Mouse (Mus musculus): ENCODE measurements around the gene Olfr437. TPM values are rescaled to one million over a fixed set of nuclear protein-coding genes. Genes with fewer than 3 reads are reported as not detected.
"Not testable (repeated sequence)": the region's sequence is repeated elsewhere in the genome, so short reads cannot be mapped to it uniquely, and the experiment has no call there.

The Olfr437 gene
- not detected in 2 replicates for polyA plus RNA-seq (2014; fragmentation: Nextera tagmentation; extraction: Ambion mirVana)

GRCm38 (mm10) chr6:43162982-43163381 is at the start of gene Olfr437:
Olfr437 (plus strand) TSS chr6:43163282.
- DNase-seq (ENCODE audit: low spot score) (no peak), ATAC-seq (ENCODE audit: insufficient read depth, low FRiP score, low TSS enrichment) (no peak)
- 69% methylated on average over 3 of the region's 3 CpGs for WGBS
- Histone ChIP-seq H3K4me3 (ENCODE audit: low read depth, low read length) (no peak within 1 kb of the TSS), H3K27me3 (ENCODE audit: control insufficient read depth, insufficient read depth, low read length) (no peaks in the 10 kb centered on the region), H3K4me2 (ENCODE audit: low read depth) (no peak within 1 kb of the TSS), H3K9me3 (ENCODE audit: control insufficient read depth, low read length) (no peaks in the 10 kb centered on the region), H3K27ac (ENCODE audit: low read depth, low read length) (no peak within 1 kb of the TSS), H3K36me3 (ENCODE audit: control insufficient read depth, insufficient read depth, low read length) (no peaks in the 10 kb centered on the region), H3K9ac (ENCODE audit: low read length) (no peak within 1 kb of the TSS), H3K4me1 (ENCODE audit: control insufficient read depth, insufficient read depth, low read length) (no peaks in the 10 kb centered on the region)

DNA sequence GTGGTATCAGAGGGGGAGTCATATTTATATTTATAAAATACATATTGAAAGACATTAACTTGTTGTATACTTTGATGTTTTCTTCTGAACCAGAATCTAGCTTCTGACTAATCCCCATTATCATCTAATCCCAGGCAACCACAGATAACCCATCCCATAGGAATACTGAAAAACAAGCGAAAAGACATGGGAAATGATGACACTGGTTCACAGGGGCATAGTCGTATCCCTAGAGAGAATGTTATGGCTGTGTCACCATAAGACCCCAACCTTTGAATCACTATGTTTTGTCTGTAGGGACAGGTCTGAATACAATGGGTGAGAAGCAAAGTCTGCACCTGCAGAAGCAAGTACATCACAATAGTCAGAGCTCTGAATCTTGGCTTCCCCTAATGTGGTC is 16.8 kb upstream of the Olfr437 start, which contains the start of gene Olfr237-ps1:
Gene Olfr237-ps1, plus strand, starts transcription at position 301 of the 400 bp plus-strand sequence.
- not testable (repeated sequence) for H3K4me2 ChIP-seq (ENCODE audit: low read depth); H3K27ac ChIP-seq (ENCODE audit: low read depth, low read length)

DNA sequence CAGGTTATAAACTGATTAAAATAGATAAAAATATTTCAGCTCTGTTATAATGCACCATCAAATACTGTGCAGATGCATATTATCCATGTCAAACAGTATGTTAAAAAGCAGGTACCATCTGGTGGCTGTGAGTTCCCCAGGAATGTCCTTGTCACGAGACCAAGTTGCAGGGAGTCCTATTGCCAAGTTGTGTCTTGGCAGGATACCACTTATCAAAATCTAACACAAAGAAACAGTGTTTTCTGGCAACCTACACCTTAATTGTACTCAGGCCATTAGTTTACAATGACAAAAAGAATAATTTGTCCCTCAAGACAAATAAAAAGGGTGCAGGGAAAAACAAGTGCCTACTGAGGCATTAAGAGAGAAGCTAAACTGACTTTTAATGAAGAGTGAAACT is 3.6 kb upstream of the Olfr437 start:
- Histone ChIP-seq H3K9me3 (ENCODE audit: control insufficient read depth, low read length) (no peaks in the 10 kb centered on the region), H3K27me3 (ENCODE audit: control insufficient read depth, insufficient read depth, low read length) (no peaks in the 10 kb centered on the region), H3K4me3 (ENCODE audit: low read depth, low read length) (no peak overlapping the region), H3K36me3 (ENCODE audit: control insufficient read depth, insufficient read depth, low read length) (no peaks in the 10 kb centered on the region), H3K4me1 (ENCODE audit: control insufficient read depth, insufficient read depth, low read length) (no peaks in the 10 kb centered on the region), H3K4me2 (ENCODE audit: low read depth) (no peak overlapping the region), H3K9ac (ENCODE audit: low read length) (no peak overlapping the region), H3K27ac (ENCODE audit: low read depth, low read length) (no peak overlapping the region)
- DNase-seq (ENCODE audit: low spot score) (no peak), ATAC-seq (ENCODE audit: insufficient read depth, low FRiP score, low TSS enrichment) (no peak)
- 57% methylated on average over 1 of the region's 1 CpGs for WGBS

More for the DNA sequence above, 16.8 kb upstream of the Olfr437 start, which contains the start of gene Olfr237-ps1:
- not testable (repeated sequence) for ATAC-seq (ENCODE audit: insufficient read depth, low FRiP score, low TSS enrichment); H3K4me1 ChIP-seq (ENCODE audit: control insufficient read depth, insufficient read depth, low read length); H3K27me3 ChIP-seq (ENCODE audit: control insufficient read depth, insufficient read depth, low read length); H3K9me3 ChIP-seq (ENCODE audit: control insufficient read depth, low read length); H3K36me3 ChIP-seq (ENCODE audit: control insufficient read depth, insufficient read depth, low read length); DNase-seq (ENCODE audit: low spot score); H3K9ac ChIP-seq (ENCODE audit: low read length); H3K4me3 ChIP-seq (ENCODE audit: low read depth, low read length)
- 78% methylated on average over 2 of the region's 2 CpGs for WGBS

DNA sequence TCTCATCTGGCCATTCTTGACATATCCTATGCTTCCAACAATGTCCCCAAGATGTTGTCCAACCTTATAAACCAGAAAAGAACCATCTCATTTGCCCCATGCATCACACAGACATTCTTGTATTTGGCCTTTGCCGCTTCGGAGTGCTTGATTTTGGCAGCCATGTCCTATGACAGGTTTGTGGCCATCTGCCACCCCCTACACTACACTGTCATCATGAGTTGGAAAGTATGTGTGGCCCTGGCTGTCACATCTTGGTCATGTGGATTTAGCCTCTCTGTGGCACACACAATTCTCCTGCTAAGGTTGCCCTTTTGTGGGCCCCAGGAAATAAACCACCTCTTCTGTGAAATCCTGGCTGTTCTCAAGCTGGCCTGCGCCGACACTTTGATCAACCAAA is 4.2 kb downstream of the Olfr437 start:
- Histone ChIP-seq H3K27ac (ENCODE audit: low read depth, low read length) (no peak overlapping the region), H3K4me2 (ENCODE audit: low read depth) (no peak overlapping the region), H3K9me3 (ENCODE audit: control insufficient read depth, low read length) (no peaks in the 10 kb centered on the region), H3K4me3 (ENCODE audit: low read depth, low read length) (no peak overlapping the region), H3K36me3 (ENCODE audit: control insufficient read depth, insufficient read depth, low read length) (no peaks in the 10 kb centered on the region), H3K4me1 (ENCODE audit: control insufficient read depth, insufficient read depth, low read length) (no peaks in the 10 kb centered on the region), H3K9ac (ENCODE audit: low read length) (no peak overlapping the region), H3K27me3 (ENCODE audit: control insufficient read depth, insufficient read depth, low read length) (no peaks in the 10 kb centered on the region)
- DNase-seq (ENCODE audit: low spot score) (no peak), ATAC-seq (ENCODE audit: insufficient read depth, low FRiP score, low TSS enrichment) (no peak)
- over 99% methylated on average over 4 of the region's 4 CpGs for WGBS

DNA sequence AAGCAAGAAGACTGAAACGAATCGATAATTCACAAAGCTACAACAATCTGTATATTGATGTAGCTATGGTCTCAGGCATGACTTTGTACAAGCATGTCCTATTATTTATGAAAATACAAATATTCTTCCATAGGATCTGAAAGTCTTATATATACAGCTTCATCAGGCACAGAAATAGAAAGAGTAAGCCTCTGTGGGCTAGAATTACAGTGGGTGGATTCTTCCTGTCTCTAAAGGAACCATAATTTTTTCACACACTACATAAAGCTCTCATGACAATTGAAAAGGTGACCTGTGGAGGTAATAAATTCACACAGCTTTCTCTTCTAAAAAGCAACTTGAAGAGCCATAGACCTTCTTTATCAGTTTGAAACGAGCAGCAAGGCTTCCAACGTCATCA is 8.8 kb downstream of the Olfr437 start, which contains the start of gene Olfr13:
Gene Olfr13, plus strand, starts transcription at position 301 of the 400 bp plus-strand sequence.
- Histone ChIP-seq H3K4me1 (ENCODE audit: control insufficient read depth, insufficient read depth, low read length) (no peaks in the 10 kb centered on the region), H3K27ac (ENCODE audit: low read depth, low read length) (no peak within 1 kb of the TSS), H3K4me2 (ENCODE audit: low read depth) (no peak within 1 kb of the TSS), H3K27me3 (ENCODE audit: control insufficient read depth, insufficient read depth, low read length) (no peaks in the 10 kb centered on the region), H3K4me3 (ENCODE audit: low read depth, low read length) (no peak within 1 kb of the TSS), H3K9ac (ENCODE audit: low read length) (no peak within 1 kb of the TSS), H3K36me3 (ENCODE audit: control insufficient read depth, insufficient read depth, low read length) (no peaks in the 10 kb centered on the region), H3K9me3 (ENCODE audit: control insufficient read depth, low read length) (no peaks in the 10 kb centered on the region)
- WGBS, result 80% methylated on average over 4 of the region's 4 CpGs
- no peak for DNase-seq (ENCODE audit: low spot score)
- ATAC-seq (ENCODE audit: insufficient read depth, low FRiP score, low TSS enrichment), result no peak

- 55% methylated on average over 1 of the region's 1 CpGs for WGBS
Measured at GRCm38 (mm10) chr6:43178129-43178528, 15.0 kb downstream of the Olfr437 start.

DNA sequence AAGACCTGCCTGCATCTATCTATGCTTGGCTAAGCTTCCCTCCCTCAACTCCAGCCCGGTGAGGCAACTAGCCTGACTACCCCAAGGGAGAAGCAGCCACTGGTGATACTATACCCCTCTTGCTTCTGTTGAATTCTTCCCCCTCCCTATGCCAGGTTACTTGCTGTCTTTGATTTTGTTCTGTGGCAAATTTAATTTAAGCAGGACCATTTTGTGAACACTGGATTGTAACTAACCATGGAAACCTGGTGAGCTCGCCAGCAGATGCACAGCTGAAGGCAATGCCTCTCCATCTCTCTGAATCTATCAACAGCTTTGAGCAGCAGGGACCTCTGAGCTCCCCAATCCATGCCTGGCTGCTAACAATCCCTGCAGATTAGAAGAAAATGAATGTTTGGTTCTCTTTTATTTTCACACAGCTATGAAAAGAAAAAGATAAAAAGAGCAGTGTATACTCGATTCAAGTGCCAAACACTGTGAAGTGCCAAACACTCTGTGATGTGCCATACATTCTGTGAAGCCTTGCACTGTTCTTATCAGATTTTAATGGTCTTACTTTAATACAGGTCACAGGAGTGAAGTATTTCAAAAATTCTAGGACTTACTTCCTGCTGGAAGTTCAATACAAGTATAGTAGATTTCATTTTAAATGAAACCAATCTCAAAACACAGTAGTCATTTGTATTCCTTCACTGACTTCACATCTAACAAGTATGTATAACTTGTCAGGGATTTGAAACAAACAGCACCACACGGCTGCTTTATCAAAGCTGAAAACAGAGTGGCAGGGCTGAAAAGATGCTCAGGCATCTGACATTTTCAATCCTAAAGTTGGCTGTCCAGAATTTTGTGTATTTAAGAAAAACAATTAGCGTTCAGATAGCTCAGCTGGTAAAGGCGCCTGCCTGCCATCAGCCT is 15.8 kb downstream of the Olfr437 start:
- ATAC-seq (ENCODE audit: insufficient read depth, low FRiP score, low TSS enrichment), result no peak
- Histone ChIP-seq H3K9ac (ENCODE audit: low read length) (no peak overlapping the region), H3K27me3 (ENCODE audit: control insufficient read depth, insufficient read depth, low read length) (no peaks in the 10 kb centered on the region), H3K4me1 (ENCODE audit: control insufficient read depth, insufficient read depth, low read length) (no peaks in the 10 kb centered on the region), H3K27ac (ENCODE audit: low read depth, low read length) (no peak overlapping the region), H3K9me3 (ENCODE audit: control insufficient read depth, low read length) (no peaks in the 10 kb centered on the region), H3K4me3 (ENCODE audit: low read depth, low read length) (no peak overlapping the region), H3K36me3 (ENCODE audit: control insufficient read depth, insufficient read depth, low read length) (no peaks in the 10 kb centered on the region), H3K4me2 (ENCODE audit: low read depth) (no peak overlapping the region)
- DNase-seq (ENCODE audit: low spot score), result no peak
- 77% methylated on average over 6 of the region's 6 CpGs for WGBS

More at GRCm38 (mm10) chr6:43178129-43178528, 15.0 kb downstream of the Olfr437 start:
- no peaks in the 10 kb centered on the region for H3K9me3 ChIP-seq (ENCODE audit: control insufficient read depth, low read length)
- no peaks in the 10 kb centered on the region for H3K4me1 ChIP-seq (ENCODE audit: control insufficient read depth, insufficient read depth, low read length)
- no peak for ATAC-seq (ENCODE audit: insufficient read depth, low FRiP score, low TSS enrichment)
- H3K27me3 ChIP-seq (ENCODE audit: control insufficient read depth, insufficient read depth, low read length), result no peaks in the 10 kb centered on the region
- no peak overlapping the region for H3K4me2 ChIP-seq (ENCODE audit: low read depth)
- H3K27ac ChIP-seq (ENCODE audit: low read depth, low read length), result no peak overlapping the region
- no peak for DNase-seq (ENCODE audit: low spot score)
- no peak overlapping the region for H3K9ac ChIP-seq (ENCODE audit: low read length)
- no peaks in the 10 kb centered on the region for H3K36me3 ChIP-seq (ENCODE audit: control insufficient read depth, insufficient read depth, low read length)
- no peak overlapping the region for H3K4me3 ChIP-seq (ENCODE audit: low read depth, low read length)

DNA sequence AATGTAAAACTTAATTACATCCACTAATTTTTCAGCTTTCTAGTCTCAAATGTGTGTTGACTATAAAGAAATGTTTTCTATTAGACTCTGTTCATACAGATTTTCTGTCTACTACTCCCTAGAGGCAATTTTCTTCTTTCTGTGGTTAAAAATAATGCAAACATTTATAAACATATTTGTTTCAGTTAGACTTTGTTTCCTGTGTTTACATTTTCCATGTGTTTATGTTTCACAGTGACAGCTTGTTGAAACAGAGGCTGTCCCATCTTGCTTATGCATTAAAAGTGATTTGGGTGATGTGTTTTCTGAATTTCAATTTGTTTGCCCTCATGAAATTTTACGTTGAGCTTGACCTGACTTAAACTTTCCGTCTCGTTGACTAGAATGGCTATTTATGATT is 27.9 kb downstream of the Olfr437 start:
- Histone ChIP-seq H3K27me3 (ENCODE audit: control insufficient read depth, insufficient read depth, low read length) (no peaks in the 10 kb centered on the region), H3K4me3 (ENCODE audit: low read depth, low read length) (no peak overlapping the region), H3K4me2 (ENCODE audit: low read depth) (no peak overlapping the region), H3K27ac (ENCODE audit: low read depth, low read length) (no peak overlapping the region), H3K9ac (ENCODE audit: low read length) (no peak overlapping the region), H3K4me1 (ENCODE audit: control insufficient read depth, insufficient read depth, low read length) (no peaks in the 10 kb centered on the region), H3K36me3 (ENCODE audit: control insufficient read depth, insufficient read depth, low read length) (no peaks in the 10 kb centered on the region), H3K9me3 (ENCODE audit: control insufficient read depth, low read length) (no peaks in the 10 kb centered on the region)
- no peak for DNase-seq (ENCODE audit: low spot score)
- ATAC-seq (ENCODE audit: insufficient read depth, low FRiP score, low TSS enrichment), result no peak
- WGBS, result 89% methylated on average over 3 of the region's 3 CpGs

- no peaks in the 10 kb centered on the region for H3K27me3 ChIP-seq (ENCODE audit: control insufficient read depth, insufficient read depth, low read length)
- no peaks in the 10 kb centered on the region for H3K36me3 ChIP-seq (ENCODE audit: control insufficient read depth, insufficient read depth, low read length)
- H3K9me3 ChIP-seq (ENCODE audit: control insufficient read depth, low read length), result no peaks in the 10 kb centered on the region
- H3K9ac ChIP-seq (ENCODE audit: low read length), result no peak within 1 kb of the TSS
- no peak within 1 kb of the TSS for H3K4me3 ChIP-seq (ENCODE audit: low read depth, low read length)
- H3K27ac ChIP-seq (ENCODE audit: low read depth, low read length), result no peak within 1 kb of the TSS
- H3K4me2 ChIP-seq (ENCODE audit: low read depth), result no peak within 1 kb of the TSS
- ATAC-seq (ENCODE audit: insufficient read depth, low FRiP score, low TSS enrichment), result no peak
- H3K4me1 ChIP-seq (ENCODE audit: control insufficient read depth, insufficient read depth, low read length), result no peaks in the 10 kb centered on the region
- no peak for DNase-seq (ENCODE audit: low spot score)
Measured at GRCm38 (mm10) chr6:43196781-43197180, 33.7 kb downstream of the Olfr437 start, which contains the start of gene Olfr435. Olfr435 (plus strand) TSS chr6:43197146.
